23 mouse cellular contexts compared by ENCODE assay signal in genomic region chr9:115446681-115447080, GRCm38 (mm10).
DNase-seq lines count a peak whose midpoint lies in the region; ATAC-seq and TF ChIP-seq lines count a peak whose summit lies in the region.
"Had no signal": no experiment of that assay in that cellular context is flagged by ENCODE, and none has a peak within 500 bp of the region (broad histone marks: within the 10 kb centered on the region; RNA-seq: fewer than 3 reads in every experiment).

No protein-coding gene starts in this region.

- H3K4me3 ChIP-seq in ES-Bruce4 (ENCODE audit: low read depth, low read length), result peak overlapping the region; percentile 4; the same call in 1 of the 2 replicates
- H3K4me3 ChIP-seq: embryonic facial prominence, embryonic 12.5 days; embryonic facial prominence, embryonic 15.5 days; hindbrain, embryonic 10.5 days; hindbrain, embryonic 13.5 days; intestine, embryonic 15.5 days had no signal

- no peaks in the 10 kb centered on the region for H3K27me3 ChIP-seq in ES-Bruce4 (ENCODE audit: control insufficient read depth, insufficient read depth, low read length, poor library complexity, severe bottlenecking)
- H3K27me3 ChIP-seq: embryonic facial prominence, embryonic 12.5 days; embryonic facial prominence, embryonic 15.5 days; hindbrain, embryonic 13.5 days; intestine, embryonic 15.5 days had no signal

- peak; percentile 54 for ATAC-seq in common myeloid progenitor, adult 5-6 weeks (replicated peaks; ENCODE audit: low read depth, poor library complexity, severe bottlenecking)
- peak; percentile 37; the same call in 1 of the 2 replicates for ATAC-seq in megakaryocyte, adult 5-6 weeks (ENCODE audit: poor library complexity, severe bottlenecking)
- ATAC-seq: CD4-positive, CD25-positive, alpha-beta regulatory T cell, adult 4 months; forebrain, embryonic 14.5 days; forebrain, postnatal 0 days; hindbrain, embryonic 16.5 days; intestine, embryonic 15.5 days had no signal

- no peaks in the 10 kb centered on the region for H3K4me1 ChIP-seq in ES-Bruce4 (ENCODE audit: control insufficient read depth, insufficient read depth, low read length)
- H3K4me1 ChIP-seq: embryonic facial prominence, embryonic 12.5 days; embryonic facial prominence, embryonic 15.5 days; intestine, embryonic 15.5 days had no signal

- TF ChIP-seq EP300 in ES-Bruce4 (IDR thresholded peaks at IDR 0.05; ENCODE audit: insufficient read depth, low read depth, low read length), result no peak

- no peak overlapping the region for H3K27ac ChIP-seq in ES-Bruce4 (ENCODE audit: insufficient read depth, low read length)
- H3K27ac ChIP-seq: embryonic facial prominence, embryonic 12.5 days; embryonic facial prominence, embryonic 15.5 days; hindbrain, embryonic 10.5 days; hindbrain, embryonic 13.5 days; intestine, embryonic 15.5 days had no signal

- no peak overlapping the region for H3K9ac ChIP-seq in ES-Bruce4 (ENCODE audit: low read depth, poor library complexity, severe bottlenecking)
- H3K9ac ChIP-seq: embryonic facial prominence, embryonic 12.5 days; embryonic facial prominence, embryonic 15.5 days; forebrain, postnatal 0 days; hindbrain, embryonic 13.5 days; intestine, embryonic 15.5 days had no signal

- peak; percentile 46 for DNase-seq in R1 (ENCODE audit: low read depth, low spot score)
- no peak for DNase-seq in gastrocnemius, postnatal 14 days
- DNase-seq in T-cell, adult 2 months (ENCODE audit: low spot score), result no peak
- DNase-seq in kidney, postnatal 10 days, result no peak
- DNase-seq in heart, postnatal 4 days, result no peak
- DNase-seq: adrenal gland, adult 2 months; cerebellum, adult 11-12 months; cerebellum, adult 8-10 months; cerebellum, postnatal 10 days; cerebellum, postnatal 36 days; forebrain, postnatal 0 days; gastrocnemius, postnatal 36 days had no signal

- intact Hi-C loops in gastrocnemius, postnatal 14 days (cut with DNase I; ENCODE audit: low total_unique reads), result no loop called here

- no peaks in the 10 kb centered on the region for H3K9me3 ChIP-seq in ES-Bruce4 (replicated peaks; ENCODE audit: control insufficient read depth, insufficient read depth, low read length, poor library complexity, severe bottlenecking)
- H3K9me3 ChIP-seq: embryonic facial prominence, embryonic 12.5 days; embryonic facial prominence, embryonic 15.5 days; hindbrain, embryonic 10.5 days; hindbrain, embryonic 13.5 days; intestine, embryonic 15.5 days had no signal

- no peak for TF ChIP-seq POLR2A in ES-Bruce4 (IDR thresholded peaks at IDR 0.05; ENCODE audit: insufficient read depth, low read length)

- no peaks in the 10 kb centered on the region for H3K36me3 ChIP-seq in ES-Bruce4 (ENCODE audit: control insufficient read depth, insufficient read depth, low read length, poor library complexity, severe bottlenecking)
- H3K36me3 ChIP-seq: embryonic facial prominence, embryonic 12.5 days; embryonic facial prominence, embryonic 15.5 days; hindbrain, embryonic 10.5 days; hindbrain, embryonic 13.5 days; intestine, embryonic 15.5 days had no signal

- no peak for TF ChIP-seq CTCF in ES-Bruce4 (IDR thresholded peaks at IDR 0.05; ENCODE audit: low read depth, low read length)
